Mouse (Mus musculus) forebrain, embryonic 11.5 days (tissue): ENCODE data around the gene Phlda1. TPM values are rescaled to one million over a fixed set of nuclear protein-coding genes. Genes with fewer than 3 reads are reported as not detected.

Experiments used
- ATAC-seq: fragments of 200-750 bp; cut with Nextera tagmentation; replicated peaks from 2 replicates; pipeline ENCODE4 v1.8.0; 2017; ENCODE audit warnings: moderate TSS enrichment; ENCODE audit not compliant: low FRiP score
- DNase-seq: peaks from one replicate; pipeline ENCODE4 v3.0.0-alpha.2; 2017; ENCODE audit warnings: low spot score
- H3K27ac ChIP-seq: fragments of 300-500 bp; sonication (generic); 2 replicates; pipeline ENCODE4 v1.5.1; 2014; ENCODE audit warnings: low read depth, low read length
- H3K27me3 ChIP-seq: fragments of 300-500 bp; sonication (generic); 2 replicates; pipeline ENCODE4 v1.6.1; 2014; ENCODE audit warnings: mild to moderate bottlenecking, low read length, mixed read lengths; ENCODE audit not compliant: control insufficient read depth, insufficient read depth
- H3K36me3 ChIP-seq: fragments of 300-500 bp; sonication (generic); 2 replicates; pipeline ENCODE4 v1.6.1; 2014; ENCODE audit warnings: mild to moderate bottlenecking, low read length, moderate library complexity, mixed read lengths; ENCODE audit not compliant: control insufficient read depth, insufficient read depth
- H3K4me1 ChIP-seq: fragments of 300-500 bp; sonication (generic); replicated peaks from 2 replicates; pipeline ENCODE4 v1.6.1; 2014; ENCODE audit warnings: low read length, mixed read lengths; ENCODE audit not compliant: control insufficient read depth, insufficient read depth
- H3K4me2 ChIP-seq: fragments of 300-500 bp; sonication (generic); 2 replicates; pipeline ENCODE4 v1.6.1; 2014; ENCODE audit warnings: low read depth, mild to moderate bottlenecking, low read length, moderate library complexity, mixed read lengths; ENCODE audit not compliant: severe bottlenecking
- H3K4me3 ChIP-seq: fragments of 300-500 bp; sonication (generic); 2 replicates; pipeline ENCODE4 v1.5.1; 2014; ENCODE audit warnings: low read depth, low read length
- H3K9ac ChIP-seq: fragments of 300-500 bp; sonication (generic); 2 replicates; pipeline ENCODE4 v1.6.1; 2014; ENCODE audit warnings: low read length
- H3K9me3 ChIP-seq: fragments of 300-500 bp; sonication (generic); 2 replicates; pipeline ENCODE4 v1.6.1; 2016; ENCODE audit warnings: low read length, mixed read lengths; ENCODE audit not compliant: control insufficient read depth
- WGBS: fragments of 180-500 bp; shearing (Covaris S2); extraction: QIAGEN DNeasy Blood & Tissue Kit; methylation state at CpG from one replicate; pipeline ENCODE4 v1.1.7; 2014; 5-methylcytosine and 5-hydroxymethylcytosine counted together
- polyA plus RNA-seq: library from polyadenylated mRNA; unstranded; fragments of >200 nt; fragmentation: Nextera tagmentation; extraction: Ambion mirVana; gene quantifications from 2 replicates; pipeline ENCODE4 v1.2.1, GENCODE M21; 2014

Gene Phlda1
- polyA plus RNA-seq, 1 experiment from 2014 or later = 12.5 TPM

GRCm38 (mm10) chr10:111543106-111543505 is 37.0 kb downstream of the Phlda1 start:
- 89% methylated on average over 7 of the region's 7 CpGs for WGBS
- ATAC-seq (no peak), DNase-seq (no peak)
- Histone ChIP-seq H3K9me3 (no peaks in the 10 kb centered on the region), H3K27me3 (no peaks in the 10 kb centered on the region), H3K36me3 (no peaks in the 10 kb centered on the region), H3K4me1 (no peaks in the 10 kb centered on the region; the same call in 1 of the 2 replicates), H3K4me3 (no peak overlapping the region), H3K9ac (no peak overlapping the region), H3K4me2 (no peak overlapping the region), H3K27ac (no peak overlapping the region)

DNA sequence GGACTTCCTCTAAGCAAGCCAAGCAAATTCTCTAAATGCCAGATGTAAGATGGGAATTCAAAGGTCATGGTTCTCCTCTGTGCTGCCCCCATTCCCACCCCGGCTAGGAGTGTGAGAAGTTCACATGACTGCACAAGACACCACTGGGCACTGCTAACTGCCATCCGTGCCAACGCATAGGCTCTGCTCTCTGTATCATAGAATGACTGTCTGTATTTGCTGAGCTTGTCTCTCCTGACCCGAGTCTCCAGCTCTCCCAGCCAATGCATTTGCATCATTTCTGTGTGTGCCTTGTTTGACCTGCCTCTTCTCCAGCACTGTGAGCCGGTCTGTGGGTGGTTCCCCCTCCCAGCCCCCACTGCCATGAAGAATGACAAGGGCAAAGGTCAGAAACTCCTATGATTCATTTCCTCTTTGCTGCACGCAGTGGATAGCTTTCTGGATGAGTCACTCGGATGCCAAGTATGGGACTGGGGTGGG is 37.7 kb downstream of the Phlda1 start:
- no peak overlapping the region for H3K9ac ChIP-seq
- no peak overlapping the region for H3K4me2 ChIP-seq
- no peaks in the 10 kb centered on the region for H3K36me3 ChIP-seq
- DNase-seq = no peak
- no peak overlapping the region for H3K4me3 ChIP-seq
- no peak overlapping the region for H3K27ac ChIP-seq
- no peaks in the 10 kb centered on the region for H3K27me3 ChIP-seq
- WGBS = 56% methylated on average over 7 of the region's 7 CpGs
- H3K4me1 ChIP-seq = no peaks in the 10 kb centered on the region; the same call in 1 of the 2 replicates
- no peak for ATAC-seq
- no peaks in the 10 kb centered on the region for H3K9me3 ChIP-seq

- no peak overlapping the region for H3K4me2 ChIP-seq
- no peaks in the 10 kb centered on the region; the same call in 1 of the 2 replicates for H3K4me1 ChIP-seq
- H3K27ac ChIP-seq = no peak overlapping the region
- whole genome bisulfite sequencing = 81% methylated on average over 4 of the region's 4 CpGs
- no peaks in the 10 kb centered on the region for H3K9me3 ChIP-seq
- DNase-seq = no peak
- H3K4me3 ChIP-seq = no peak overlapping the region
- ATAC-seq = no peak
- H3K36me3 ChIP-seq = no peaks in the 10 kb centered on the region
- H3K9ac ChIP-seq = no peak overlapping the region
- H3K27me3 ChIP-seq = no peaks in the 10 kb centered on the region
Observed at GRCm38 (mm10) chr10:111544311-111544710, 38.2 kb downstream of the Phlda1 start.

- Histone ChIP-seq H3K27ac (no peak overlapping the region), H3K9ac (no peak overlapping the region), H3K4me3 (no peak overlapping the region), H3K27me3 (no peaks in the 10 kb centered on the region), H3K4me2 (no peak overlapping the region), H3K36me3 (no peaks in the 10 kb centered on the region), H3K9me3 (no peaks in the 10 kb centered on the region), H3K4me1 (no peaks in the 10 kb centered on the region)
- DNase-seq (no peak), ATAC-seq (no peak)
- 72% methylated on average over 4 of the region's 4 CpGs for WGBS
Observed at GRCm38 (mm10) chr10:111545648-111546047, 39.6 kb downstream of the Phlda1 start.

DNA sequence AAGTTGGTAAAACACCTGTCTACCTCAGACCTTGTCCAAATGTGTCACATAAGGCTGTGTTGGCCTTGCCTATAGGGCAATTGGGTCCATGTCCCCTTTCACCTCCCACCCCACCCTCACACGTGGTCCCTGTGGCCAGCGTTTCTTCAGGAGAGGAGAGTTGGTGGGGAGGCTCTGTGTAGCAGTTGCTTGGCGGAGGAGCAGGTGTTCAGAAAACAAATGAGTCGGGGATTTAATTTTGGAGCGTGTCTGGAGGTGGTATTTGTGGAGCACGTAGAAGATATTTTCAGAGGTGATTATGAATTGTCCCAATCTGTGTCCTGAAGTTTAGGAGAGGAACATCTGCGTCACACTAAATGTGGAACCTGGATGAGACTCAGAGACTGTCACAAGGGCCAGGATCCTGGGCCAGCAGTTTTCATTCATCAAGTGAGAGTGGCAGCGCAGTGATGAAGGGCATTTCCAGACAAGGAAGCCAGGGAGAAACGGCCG is 41.8 kb downstream of the Phlda1 start:
- no peak overlapping the region for H3K9ac ChIP-seq
- no peaks in the 10 kb centered on the region for H3K9me3 ChIP-seq
- H3K27ac ChIP-seq = no peak overlapping the region
- H3K4me3 ChIP-seq = no peak overlapping the region
- no peaks in the 10 kb centered on the region for H3K36me3 ChIP-seq
- WGBS = 86% methylated on average over 10 of the region's 10 CpGs
- H3K4me2 ChIP-seq = no peak overlapping the region
- H3K4me1 ChIP-seq = no peaks in the 10 kb centered on the region
- DNase-seq (no peak), ATAC-seq (no peak)
- H3K27me3 ChIP-seq = no peaks in the 10 kb centered on the region

DNA sequence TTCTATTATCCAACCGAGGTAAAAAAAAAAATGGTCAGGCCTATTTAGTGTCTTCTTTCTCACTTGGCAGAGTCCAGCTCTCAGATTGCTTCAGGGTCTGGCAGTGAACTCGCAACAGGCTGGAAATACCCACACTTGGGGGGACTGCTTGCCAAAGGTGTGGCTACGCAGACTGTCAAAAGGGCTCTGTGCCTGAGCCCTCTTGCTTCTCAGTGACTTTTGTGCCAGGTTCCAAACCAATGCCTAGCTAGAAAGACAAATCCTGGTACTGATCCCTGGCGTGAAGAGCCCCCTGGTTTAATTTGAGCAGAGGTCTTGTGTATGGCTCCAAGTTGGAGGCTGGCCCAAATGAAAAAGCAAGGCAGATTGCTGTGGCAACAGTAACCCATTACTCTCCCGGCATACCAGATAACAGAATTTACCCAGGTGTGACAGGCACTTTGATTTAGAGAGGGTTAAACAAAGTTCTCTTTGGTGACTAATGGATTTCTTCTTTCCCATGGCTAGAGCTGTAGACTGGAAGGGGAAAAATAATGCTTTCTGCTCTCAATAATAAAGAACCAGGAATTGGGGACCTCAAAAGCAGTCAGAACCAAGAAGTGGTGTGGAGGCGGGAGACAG is 44.1 kb downstream of the Phlda1 start:
- no peak overlapping the region for H3K4me2 ChIP-seq
- ATAC-seq (no peak), DNase-seq (no peak)
- no peaks in the 10 kb centered on the region for H3K9me3 ChIP-seq
- no peak overlapping the region for H3K9ac ChIP-seq
- no peaks in the 10 kb centered on the region for H3K36me3 ChIP-seq
- H3K27me3 ChIP-seq = no peaks in the 10 kb centered on the region
- no peaks in the 10 kb centered on the region for H3K4me1 ChIP-seq
- no peak overlapping the region for H3K27ac ChIP-seq
- no peak overlapping the region for H3K4me3 ChIP-seq
- WGBS = 83% methylated on average over 6 of the region's 6 CpGs

GRCm38 (mm10) chr10:111553695-111554094 is 47.6 kb downstream of the Phlda1 start:
- Histone ChIP-seq H3K9ac (no peak overlapping the region), H3K4me1 (no peaks in the 10 kb centered on the region), H3K27me3 (no peaks in the 10 kb centered on the region), H3K4me2 (no peak overlapping the region), H3K36me3 (no peaks in the 10 kb centered on the region), H3K4me3 (no peak overlapping the region), H3K27ac (no peak overlapping the region), H3K9me3 (no peaks in the 10 kb centered on the region)
- DNase-seq = no peak
- WGBS = 84% methylated on average over 7 of the region's 7 CpGs
- no peak for ATAC-seq

DNA sequence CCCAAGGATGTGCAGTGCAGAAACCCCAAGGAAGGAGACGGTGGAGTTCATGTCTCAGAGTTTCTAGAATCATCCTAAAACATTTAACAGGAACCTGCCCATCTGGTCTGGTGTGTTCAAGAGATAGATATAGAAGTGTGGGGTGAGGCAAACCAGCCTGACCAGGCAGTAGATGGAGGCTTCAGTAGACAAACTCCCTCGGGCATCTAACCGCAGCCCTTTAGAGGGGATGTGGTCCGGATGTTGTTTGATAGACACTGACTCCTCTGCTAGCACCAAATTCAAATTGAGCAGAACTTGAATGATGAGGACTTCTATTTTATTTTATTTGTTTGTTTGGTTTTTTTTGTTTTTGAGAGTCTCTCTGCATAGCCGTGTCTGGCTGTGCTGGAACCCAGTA is 48.6 kb downstream of the Phlda1 start:
- Histone ChIP-seq H3K9me3 (no peaks in the 10 kb centered on the region), H3K4me3 (no peak overlapping the region), H3K4me2 (no peak overlapping the region), H3K4me1 (no peaks in the 10 kb centered on the region), H3K27ac (no peak overlapping the region), H3K36me3 (no peaks in the 10 kb centered on the region), H3K9ac (no peak overlapping the region), H3K27me3 (no peaks in the 10 kb centered on the region)
- 95% methylated on average over 5 of the region's 5 CpGs for WGBS
- ATAC-seq (no peak), DNase-seq (no peak)

GRCm38 (mm10) chr10:111558211-111558610 is 52.1 kb downstream of the Phlda1 start:
- no peak for DNase-seq
- no peak for ATAC-seq
- H3K9ac ChIP-seq = no peak overlapping the region
- no peaks in the 10 kb centered on the region for H3K27me3 ChIP-seq
- H3K36me3 ChIP-seq = no peaks in the 10 kb centered on the region
- no peak overlapping the region for H3K4me3 ChIP-seq
- no peak overlapping the region for H3K27ac ChIP-seq
- no peaks in the 10 kb centered on the region; the same call in 1 of the 2 replicates for H3K4me1 ChIP-seq
- no peaks in the 10 kb centered on the region for H3K9me3 ChIP-seq
- H3K4me2 ChIP-seq = no peak overlapping the region
- WGBS = 92% methylated on average over 5 of the region's 5 CpGs
